Mouse (Mus musculus) forebrain, embryonic 14.5 days (tissue): ENCODE measurements at regions not wholly inside any gene's neighbourhood (a gene's known extent, or its start where the extent isn't known, plus 50 kb on each side); places are given as distances from the start of the nearest gene placed in this dataset.

ENCODE experiments used
- ATAC-seq: fragments of 200-750 bp; cut with Nextera tagmentation; 2 replicates; pipeline ENCODE4 v1.8.0; 2017; ENCODE audit warnings: mild to moderate bottlenecking, moderate library complexity
- DNase-seq: peaks from one replicate; pipeline ENCODE4 v3.0.0-alpha.2; 2015; ENCODE audit warnings: low spot score
- H3K27ac ChIP-seq: fragments of 300-500 bp; sonication (generic); 2 replicates; pipeline ENCODE4 v1.5.1; 2014; ENCODE audit warnings: low read depth, mild to moderate bottlenecking, control low read depth, low read length, moderate library complexity
- H3K27me3 ChIP-seq: fragments of 300-500 bp; sonication (generic); replicated peaks from 2 replicates; pipeline ENCODE4 v1.6.1; 2014; ENCODE audit warnings: low read length, control low read depth, mixed read lengths; ENCODE audit not compliant: control insufficient read depth, insufficient read depth
- H3K36me3 ChIP-seq: fragments of 300-500 bp; sonication (generic); 2 replicates; pipeline ENCODE4 v1.6.1; 2014; ENCODE audit warnings: low read length, control low read depth; ENCODE audit not compliant: control insufficient read depth, insufficient read depth
- H3K4me1 ChIP-seq: fragments of 300-500 bp; sonication (generic); 2 replicates; pipeline ENCODE4 v1.6.1; 2014; ENCODE audit warnings: antibody characterized with exemption, low read length, control low read depth; ENCODE audit not compliant: control insufficient read depth, insufficient read depth
- H3K4me2 ChIP-seq: fragments of 300-500 bp; sonication (generic); 2 replicates; pipeline ENCODE4 v1.6.1; 2014; ENCODE audit warnings: mild to moderate bottlenecking, control low read depth, low read length
- H3K4me3 ChIP-seq: fragments of 300-500 bp; sonication (generic); 2 replicates; pipeline ENCODE4 v1.5.1; 2014; ENCODE audit warnings: low read depth, low read length, control low read depth
- H3K9ac ChIP-seq: fragments of 300-500 bp; sonication (generic); 2 replicates; pipeline ENCODE4 v1.6.1; 2014; ENCODE audit warnings: mild to moderate bottlenecking, low read length, control low read depth, moderate library complexity
- H3K9me3 ChIP-seq: fragments of 300-500 bp; sonication (generic); replicated peaks from 2 replicates; pipeline ENCODE4 v1.6.1; 2016; ENCODE audit warnings: low read length, control low read depth, mixed read lengths; ENCODE audit not compliant: control insufficient read depth
- WGBS: fragments of 180-500 bp; shearing (Covaris S2); extraction: QIAGEN DNeasy Blood & Tissue Kit; methylation state at CpG from one replicate; pipeline ENCODE4 v1.1.7; 2014; 5-methylcytosine and 5-hydroxymethylcytosine counted together

DNA sequence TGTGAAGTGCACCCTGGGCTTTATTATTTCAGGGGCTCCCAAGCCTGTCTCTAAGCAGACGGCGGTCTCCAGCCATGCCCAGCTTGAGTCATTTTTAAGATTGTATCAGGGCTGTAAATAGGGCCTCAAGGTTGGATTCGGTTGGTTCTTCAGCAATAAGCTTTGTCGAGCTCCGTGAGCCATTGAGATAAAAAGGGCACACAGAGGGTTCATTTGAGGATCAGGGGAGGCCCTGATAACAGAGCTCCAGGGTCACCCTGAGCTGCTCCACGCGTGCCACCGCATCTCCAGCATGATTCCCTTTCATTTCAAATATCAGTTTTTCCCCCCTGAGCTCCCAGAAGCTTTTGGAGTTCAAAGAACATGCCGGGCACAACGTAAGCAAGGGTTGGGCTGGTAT, 154.1 kb upstream of the Tcerg1l start:
- 83% methylated on average over 10 of the region's 10 CpGs for WGBS
- no peak overlapping the region for H3K27ac ChIP-seq

DNA sequence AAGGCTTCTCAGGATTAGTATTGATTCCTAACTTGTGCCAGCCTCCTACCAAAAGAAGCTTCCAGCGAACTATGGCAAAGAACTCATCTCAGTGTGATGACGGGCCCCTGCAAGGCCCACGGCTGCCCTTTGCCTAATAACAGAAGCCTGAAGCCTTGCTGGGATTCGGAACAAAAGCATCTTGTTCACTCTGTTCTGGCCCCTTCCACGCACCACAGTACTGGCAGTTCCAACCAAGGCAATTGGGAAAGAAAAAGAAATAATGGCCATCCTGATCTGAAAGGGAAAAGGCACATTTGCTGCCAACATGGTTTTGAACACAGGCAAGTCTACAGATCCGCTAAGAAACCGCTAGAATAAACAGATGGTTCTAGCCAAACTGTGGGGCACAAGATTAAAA, 150.4 kb upstream of the Tcerg1l start:
- Histone ChIP-seq H3K4me2 (no peak overlapping the region), H3K9ac (no peak overlapping the region), H3K4me1 (peaks cover 10% of the 10 kb centered on the region; the same call in 1 of the 2 replicates), H3K9me3 (no peaks in the 10 kb centered on the region), H3K36me3 (no peaks in the 10 kb centered on the region), H3K4me3 (no peak overlapping the region), H3K27me3 (0 out of 2 replicates have a peak, but pooled peaks cover 4% of the 10 kb centered on the region), H3K27ac (no peak overlapping the region)
- ATAC-seq (no peak), DNase-seq (no peak)
- 44% methylated on average over 7 of the region's 7 CpGs for WGBS

More for the DNA sequence above, 154.1 kb upstream of the Tcerg1l start:
- H3K4me1 ChIP-seq, result peaks cover 10% of the 10 kb centered on the region; the same call in 1 of the 2 replicates
- no peak overlapping the region for H3K4me3 ChIP-seq
- no peak overlapping the region for H3K4me2 ChIP-seq
- no peak for ATAC-seq
- 0 out of 2 replicates have a peak, but pooled peaks cover 4% of the 10 kb centered on the region for H3K27me3 ChIP-seq
- H3K9me3 ChIP-seq, result no peaks in the 10 kb centered on the region
- no peaks in the 10 kb centered on the region for H3K36me3 ChIP-seq
- no peak for DNase-seq
- H3K9ac ChIP-seq, result no peak overlapping the region

DNA sequence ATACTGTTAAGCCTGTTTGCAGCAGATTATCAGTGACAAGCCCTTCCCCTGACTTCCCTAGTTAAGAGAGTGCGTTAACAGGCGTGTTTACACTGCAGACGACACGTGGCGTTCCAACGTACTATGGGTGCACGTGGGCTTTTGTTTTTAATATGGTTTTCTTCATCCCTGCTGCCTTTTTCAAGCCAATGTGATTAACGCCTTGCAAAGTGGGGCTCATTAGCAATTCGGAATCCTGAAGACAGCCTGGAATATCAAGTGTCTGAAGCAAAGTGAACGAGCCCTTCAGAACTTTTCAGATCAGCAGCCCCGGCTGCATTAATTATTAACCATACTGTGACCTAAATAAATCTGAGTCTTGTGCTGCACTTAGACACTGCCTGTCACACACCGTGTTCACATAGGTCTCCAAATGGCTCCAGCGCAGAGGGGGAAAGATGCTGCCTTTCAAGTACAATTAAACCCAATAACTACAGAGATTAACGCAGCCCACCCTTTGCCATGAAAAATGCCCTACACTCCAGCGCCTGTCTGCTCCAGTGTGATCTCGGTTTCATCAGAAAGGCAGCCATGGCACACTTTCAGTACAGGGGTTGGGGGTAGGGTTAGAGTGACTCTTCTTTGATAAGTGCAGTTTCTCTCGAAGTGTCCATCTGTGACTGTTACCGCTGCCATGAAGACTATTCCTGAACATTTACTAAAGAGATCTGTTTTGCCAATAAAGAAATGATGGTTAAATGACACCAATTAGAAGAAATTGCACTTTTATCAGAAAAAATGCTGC, 140.7 kb upstream of the Tcerg1l start:
- no peak overlapping the region for H3K9ac ChIP-seq
- no peaks in the 10 kb centered on the region for H3K9me3 ChIP-seq
- no peak overlapping the region for H3K4me3 ChIP-seq
- H3K4me1 ChIP-seq, result peaks cover 6% of the 10 kb centered on the region
- no peaks in the 10 kb centered on the region for H3K36me3 ChIP-seq
- H3K27ac ChIP-seq, result no peak overlapping the region
- ATAC-seq, result peak; percentile 32; the same call in 1 of the 2 replicates
- 30% methylated on average over 18 of the region's 18 CpGs for WGBS
- peak; percentile 54 for DNase-seq
- H3K27me3 ChIP-seq, result no peaks in the 10 kb centered on the region
- H3K4me2 ChIP-seq, result no peak overlapping the region

DNA sequence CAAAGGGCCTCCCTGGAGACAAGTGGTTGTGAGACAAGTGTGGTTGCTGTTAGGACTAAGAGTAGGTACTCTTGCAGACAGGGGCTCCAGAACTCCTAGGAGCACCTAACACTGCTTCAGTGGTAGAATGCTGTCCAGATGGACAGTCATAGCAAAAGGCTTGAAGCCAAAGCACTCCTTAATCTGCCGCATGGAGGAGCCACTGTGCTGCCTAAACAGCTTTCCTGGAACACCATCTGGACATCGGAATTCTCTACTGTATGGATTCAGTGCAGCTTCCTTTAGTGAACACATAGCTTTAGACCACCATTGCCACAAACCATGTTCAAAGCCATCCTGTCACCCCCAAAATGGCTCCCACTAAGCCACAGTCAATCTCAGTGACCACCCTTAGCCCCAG, 128.6 kb upstream of the Tcerg1l start:
- no peak for DNase-seq
- no peak for ATAC-seq
- Histone ChIP-seq H3K9ac (no peak overlapping the region), H3K36me3 (no peaks in the 10 kb centered on the region), H3K4me3 (no peak overlapping the region), H3K4me2 (no peak overlapping the region), H3K27me3 (no peaks in the 10 kb centered on the region), H3K4me1 (no peaks in the 10 kb centered on the region), H3K9me3 (no peaks in the 10 kb centered on the region), H3K27ac (no peak overlapping the region)
- 87% methylated on average over 2 of the region's 2 CpGs for WGBS

DNA sequence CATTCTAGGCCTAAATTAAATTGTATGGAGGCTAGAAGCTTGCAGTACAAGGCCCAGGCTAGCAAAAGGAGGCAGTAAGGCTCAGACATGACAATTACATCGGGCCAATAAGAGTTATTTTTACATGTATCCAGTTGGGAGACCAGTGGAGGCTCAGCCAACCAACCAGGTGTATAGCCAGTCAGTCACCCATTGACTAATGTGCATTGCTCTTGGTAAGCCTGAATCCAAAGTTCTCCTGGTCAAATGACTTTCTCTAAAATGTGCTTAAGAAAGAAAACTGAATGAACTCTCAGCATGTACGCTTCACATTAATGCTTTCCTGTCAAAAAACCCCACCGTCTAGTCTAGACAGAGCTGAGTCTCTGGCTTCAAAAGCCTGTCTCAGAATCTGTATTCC, 127.4 kb upstream of the Tcerg1l start:
- Histone ChIP-seq H3K9ac (no peak overlapping the region), H3K36me3 (no peaks in the 10 kb centered on the region), H3K4me3 (no peak overlapping the region), H3K27me3 (no peaks in the 10 kb centered on the region), H3K27ac (no peak overlapping the region), H3K9me3 (no peaks in the 10 kb centered on the region), H3K4me1 (no peaks in the 10 kb centered on the region), H3K4me2 (no peak overlapping the region)
- no peak for DNase-seq
- WGBS, result 78% methylated on average over 3 of the region's 3 CpGs
- ATAC-seq, result no peak

DNA sequence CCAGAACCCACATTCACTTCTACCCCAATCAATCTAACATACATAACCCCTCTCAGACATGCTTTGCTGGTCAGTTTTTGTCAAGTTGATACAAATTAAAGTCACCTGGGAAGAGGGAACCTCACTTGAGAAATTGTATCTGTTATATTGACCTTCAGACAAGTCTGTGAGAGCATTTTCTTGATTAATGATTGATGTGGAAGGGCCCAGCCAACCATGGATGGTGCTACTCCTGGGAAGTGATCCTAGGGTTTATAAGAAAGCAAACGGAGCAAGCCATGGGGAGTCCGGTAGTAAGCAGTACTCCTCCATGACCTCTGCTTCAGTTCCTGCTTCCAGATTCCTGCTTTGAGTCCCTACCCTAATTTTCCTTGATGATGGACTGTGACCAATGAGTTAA, 116.6 kb upstream of the Tcerg1l start:
- no peak overlapping the region for H3K4me3 ChIP-seq
- no peaks in the 10 kb centered on the region for H3K4me1 ChIP-seq
- H3K9ac ChIP-seq, result no peak overlapping the region
- WGBS, result 95% methylated on average over 2 of the region's 2 CpGs
- H3K4me2 ChIP-seq, result no peak overlapping the region
- DNase-seq (no peak), ATAC-seq (no peak)
- H3K27ac ChIP-seq, result no peak overlapping the region
- H3K36me3 ChIP-seq, result no peaks in the 10 kb centered on the region
- H3K27me3 ChIP-seq, result no peaks in the 10 kb centered on the region
- no peaks in the 10 kb centered on the region for H3K9me3 ChIP-seq

DNA sequence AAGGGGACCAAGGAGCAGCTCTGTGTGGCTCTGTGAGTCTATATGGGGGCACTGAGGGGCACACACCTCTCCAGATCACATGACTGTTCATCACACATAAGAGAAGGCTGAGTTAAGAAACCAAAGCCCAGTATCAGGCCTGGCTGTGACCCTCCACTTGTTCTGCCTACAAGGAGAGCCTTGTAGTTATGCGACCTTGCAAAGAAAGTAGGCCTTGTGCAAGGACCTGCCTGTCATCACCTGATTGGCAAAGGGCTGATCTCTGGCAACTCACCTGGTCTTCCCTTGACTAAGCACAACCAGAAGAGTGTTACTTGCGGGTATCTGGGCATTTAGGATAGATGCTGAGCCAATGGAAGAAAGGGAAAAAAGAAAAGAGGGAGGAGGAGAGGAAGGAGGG, 107.7 kb upstream of the Tcerg1l start:
- H3K36me3 ChIP-seq, result no peaks in the 10 kb centered on the region
- WGBS, result 88% methylated on average over 2 of the region's 2 CpGs
- no peak for ATAC-seq
- H3K4me3 ChIP-seq, result no peak overlapping the region
- 0 out of 2 replicates have a peak, but pooled peaks cover 2% of the 10 kb centered on the region for H3K9me3 ChIP-seq
- no peak overlapping the region for H3K27ac ChIP-seq
- no peaks in the 10 kb centered on the region for H3K27me3 ChIP-seq
- no peak overlapping the region for H3K4me2 ChIP-seq
- peaks cover 12% of the 10 kb centered on the region; the same call in 1 of the 2 replicates for H3K4me1 ChIP-seq
- no peak for DNase-seq
- no peak overlapping the region for H3K9ac ChIP-seq

DNA sequence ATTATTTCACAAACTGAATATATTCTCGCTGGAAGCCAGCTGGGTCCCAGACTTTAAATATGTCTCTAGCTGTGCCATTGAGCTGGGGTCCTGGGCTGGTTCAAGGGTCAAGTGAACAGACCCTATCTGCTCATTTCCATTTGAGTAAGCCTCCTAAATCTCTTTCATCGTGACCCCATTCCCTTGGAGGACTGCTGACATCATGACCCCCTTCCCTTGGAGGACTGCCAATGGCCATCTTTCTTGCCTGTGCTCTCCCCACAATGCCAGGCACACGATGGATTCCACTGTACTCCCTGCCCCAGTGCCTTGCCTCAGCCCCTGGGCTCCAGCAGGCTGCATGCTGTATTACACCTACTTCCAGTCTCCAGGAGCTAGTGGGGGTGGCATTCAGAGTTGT, 106.5 kb upstream of the Tcerg1l start:
- WGBS, result 34% methylated on average over 3 of the region's 3 CpGs
- ATAC-seq, result no peak
- Histone ChIP-seq H3K9ac (no peak overlapping the region), H3K4me1 (peaks cover 12% of the 10 kb centered on the region; the same call in 1 of the 2 replicates), H3K27ac (no peak overlapping the region), H3K27me3 (no peaks in the 10 kb centered on the region), H3K9me3 (0 out of 2 replicates have a peak, but pooled peaks cover 2% of the 10 kb centered on the region), H3K4me2 (no peak overlapping the region), H3K4me3 (no peak overlapping the region), H3K36me3 (no peaks in the 10 kb centered on the region)
- peak; percentile 15 for DNase-seq

DNA sequence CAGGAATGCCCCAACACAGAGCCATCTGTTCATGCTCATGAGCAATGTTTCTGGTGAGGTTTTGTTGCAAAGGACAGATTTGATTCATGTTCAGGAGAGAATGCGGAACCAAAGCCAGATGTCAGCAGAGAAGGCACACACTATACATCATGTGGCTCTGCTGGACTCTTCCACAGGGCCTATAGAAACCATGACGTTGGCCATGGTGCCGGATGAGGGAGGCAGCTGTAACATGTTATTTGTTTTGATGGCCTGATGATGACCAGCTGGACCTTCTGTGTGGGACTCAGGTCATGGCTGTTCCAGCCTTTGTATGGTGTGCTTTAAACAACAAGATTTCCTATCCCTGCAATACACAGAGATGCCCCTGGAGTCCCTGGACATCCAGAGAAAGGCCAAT, 105.5 kb upstream of the Tcerg1l start:
- no peak overlapping the region for H3K9ac ChIP-seq
- no peak overlapping the region for H3K4me3 ChIP-seq
- peaks cover 12% of the 10 kb centered on the region; the same call in 1 of the 2 replicates for H3K4me1 ChIP-seq
- no peak for ATAC-seq
- H3K9me3 ChIP-seq, result 0 out of 2 replicates have a peak, but pooled peaks cover 2% of the 10 kb centered on the region
- no peak for DNase-seq
- 94% methylated on average over 3 of the region's 3 CpGs for WGBS
- H3K27me3 ChIP-seq, result no peaks in the 10 kb centered on the region
- H3K36me3 ChIP-seq, result no peaks in the 10 kb centered on the region
- H3K27ac ChIP-seq, result no peak overlapping the region
- no peak overlapping the region for H3K4me2 ChIP-seq
